Mouse (Mus musculus): ENCODE results near the gene Banp. TPM values are rescaled to one million over a fixed set of nuclear protein-coding genes. Genes with fewer than 3 reads are reported as not detected.

Gene Banp
- polyA plus RNA-seq, 1 experiment from 2014 or later: 54.7 TPM

DNA sequence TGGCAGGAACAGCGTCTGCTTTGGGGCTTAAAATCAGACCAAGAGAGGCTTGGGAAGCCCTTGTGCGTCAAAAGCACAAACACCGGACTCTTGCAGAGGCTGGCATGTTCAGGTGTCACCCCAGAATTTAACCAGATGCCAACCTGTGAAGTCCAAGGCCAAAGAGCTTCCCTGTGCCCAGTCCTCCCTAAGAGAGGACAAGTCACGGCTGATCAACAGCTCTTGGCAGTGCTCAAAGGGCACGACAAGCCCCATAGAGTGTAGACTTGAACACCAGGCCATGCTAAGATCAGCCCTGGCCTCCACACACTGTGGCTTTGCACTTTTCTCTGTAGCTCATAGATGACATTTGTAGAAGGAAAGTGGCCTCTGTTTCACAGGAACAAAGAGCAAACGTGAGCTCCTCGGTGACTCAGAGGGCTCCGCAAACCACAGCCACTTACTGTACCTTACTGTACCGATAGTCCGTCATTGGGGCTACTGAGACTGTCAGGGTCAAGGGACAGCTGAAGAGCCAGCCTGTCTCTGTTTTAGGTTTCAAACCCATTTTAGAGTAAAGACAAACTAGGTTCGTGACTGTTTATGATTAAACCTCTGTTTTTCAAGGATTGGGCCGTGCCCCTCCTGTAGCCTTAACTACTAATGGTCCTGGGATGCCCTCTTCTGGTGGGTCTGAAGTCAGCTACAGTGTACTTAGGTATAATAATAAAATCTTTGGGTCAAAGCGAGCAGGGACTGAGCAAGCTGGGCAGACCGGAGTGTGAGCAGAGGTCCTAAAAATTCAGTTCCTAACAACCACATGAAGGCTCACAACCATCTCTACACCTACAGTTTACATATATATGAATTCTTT, 16.7 kb upstream of the Banp start:
- no peaks in the 10 kb centered on the region for H3K36me3 ChIP-seq (ENCODE audit: control insufficient read depth, insufficient read depth, low read length)
- 84% methylated on average over 14 of the region's 14 CpGs for WGBS
- no peaks in the 10 kb centered on the region for H3K9me3 ChIP-seq (replicated peaks; ENCODE audit: control insufficient read depth, low read length, poor library complexity, severe bottlenecking)
- no peak overlapping the region for H3K9ac ChIP-seq (ENCODE audit: low read depth, low read length)
- ATAC-seq: no peak
- no peak overlapping the region for H3K4me3 ChIP-seq (ENCODE audit: low read depth, low read length)
- H3K4me2 ChIP-seq (ENCODE audit: low read length): no peak overlapping the region
- no peaks in the 10 kb centered on the region for H3K27me3 ChIP-seq (ENCODE audit: control insufficient read depth, insufficient read depth, low read depth, low read length)
- H3K4me1 ChIP-seq (ENCODE audit: control insufficient read depth, insufficient read depth, low read length): peaks cover 10% of the 10 kb centered on the region
- H3K27ac ChIP-seq (ENCODE audit: low read length): no peak overlapping the region

DNA sequence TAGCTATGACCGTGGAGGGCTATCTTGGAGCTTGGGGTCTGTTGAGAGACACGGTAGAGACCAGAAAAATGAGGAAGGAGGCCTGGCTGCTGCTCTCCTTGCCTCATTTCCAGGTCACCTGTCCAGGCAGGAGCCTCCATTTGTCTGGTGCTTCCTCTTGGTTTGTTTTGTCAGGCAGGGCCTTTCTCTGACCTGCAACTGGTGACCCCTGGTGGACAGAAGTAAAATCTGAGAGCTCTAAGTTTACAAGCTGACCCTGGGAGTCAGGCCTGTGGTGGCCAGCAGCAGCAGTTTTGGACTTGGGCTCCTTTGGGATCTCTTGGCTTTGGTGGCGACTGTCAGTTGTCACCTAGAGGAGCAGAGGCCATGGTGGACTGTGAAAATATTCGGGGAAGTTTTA, 15.0 kb upstream of the Banp start:
- 32% methylated on average over 4 of the region's 4 CpGs for WGBS

GRCm38 (mm10) chr8:121934923-121935322, 14.6 kb upstream of the Banp start:
- Histone ChIP-seq H3K4me3 (ENCODE audit: low read depth, low read length) (no peak overlapping the region), H3K36me3 (ENCODE audit: control insufficient read depth, insufficient read depth, low read length) (no peaks in the 10 kb centered on the region), H3K27ac (ENCODE audit: low read length) (peak overlapping the region; percentile 72), H3K4me2 (ENCODE audit: low read length) (no peak overlapping the region), H3K27me3 (ENCODE audit: control insufficient read depth, insufficient read depth, low read depth, low read length) (no peaks in the 10 kb centered on the region), H3K9me3 (replicated peaks; ENCODE audit: control insufficient read depth, low read length, poor library complexity, severe bottlenecking) (no peaks in the 10 kb centered on the region), H3K9ac (ENCODE audit: low read depth, low read length) (no peak overlapping the region), H3K4me1 (ENCODE audit: control insufficient read depth, insufficient read depth, low read length) (peaks cover 10% of the 10 kb centered on the region)
- peak; percentile 46 for ATAC-seq

More for the DNA sequence above, 15.0 kb upstream of the Banp start:
- peak; percentile 33; the same call in 1 of the 2 replicates for ATAC-seq
- Histone ChIP-seq H3K27me3 (ENCODE audit: control insufficient read depth, insufficient read depth, low read depth, low read length) (no peaks in the 10 kb centered on the region), H3K36me3 (ENCODE audit: control insufficient read depth, insufficient read depth, low read length) (no peaks in the 10 kb centered on the region), H3K27ac (ENCODE audit: low read length) (peak overlapping the region; percentile 72), H3K9ac (ENCODE audit: low read depth, low read length) (no peak overlapping the region), H3K4me3 (ENCODE audit: low read depth, low read length) (no peak overlapping the region), H3K9me3 (replicated peaks; ENCODE audit: control insufficient read depth, low read length, poor library complexity, severe bottlenecking) (no peaks in the 10 kb centered on the region), H3K4me1 (ENCODE audit: control insufficient read depth, insufficient read depth, low read length) (peaks cover 10% of the 10 kb centered on the region), H3K4me2 (ENCODE audit: low read length) (no peak overlapping the region)

DNA sequence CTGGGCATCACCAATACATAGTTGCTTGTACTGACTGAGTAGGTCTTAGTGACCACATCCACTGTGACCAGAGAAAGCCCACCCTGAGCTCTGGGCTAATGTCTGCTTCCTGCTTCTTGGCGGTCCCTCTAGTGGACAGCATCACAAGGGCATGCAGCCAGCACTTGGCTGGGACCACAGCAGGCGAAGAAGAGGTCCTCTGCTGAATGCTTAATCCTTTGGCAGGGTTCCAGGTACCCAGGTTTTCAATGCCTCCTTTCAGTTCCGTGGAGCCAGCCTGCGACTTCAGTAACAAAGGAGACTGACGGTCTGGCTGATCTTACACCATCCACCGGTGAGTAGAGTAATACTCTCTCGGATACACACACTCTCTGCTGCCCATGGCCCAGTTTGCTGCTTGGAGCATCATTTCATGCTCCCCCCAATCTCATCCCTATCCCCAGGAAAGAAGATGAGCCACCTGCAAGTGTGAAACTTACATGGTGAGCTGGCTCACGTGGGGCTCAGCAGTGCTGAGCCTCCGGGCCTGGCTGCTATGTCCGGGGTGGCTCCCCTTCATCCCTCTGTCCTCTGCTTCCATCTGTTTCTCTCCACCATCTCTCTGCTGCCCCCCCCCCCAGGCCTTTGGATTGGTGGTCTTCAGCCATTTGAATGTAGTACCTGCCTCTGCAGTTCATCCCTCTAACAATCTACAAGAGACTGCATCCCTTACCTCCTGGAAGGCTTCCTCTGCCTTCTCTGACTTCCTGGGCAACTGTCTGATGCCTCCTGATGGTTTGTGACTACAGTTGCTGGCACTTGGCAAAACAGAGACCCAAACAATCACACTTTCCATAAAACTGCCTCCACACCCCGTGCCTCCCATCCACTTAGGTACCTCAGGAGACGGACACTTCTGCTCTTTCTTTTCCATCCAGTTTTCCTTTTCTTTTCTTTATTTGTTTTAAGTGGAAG, 13.9 kb upstream of the Banp start:
- Histone ChIP-seq H3K36me3 (ENCODE audit: control insufficient read depth, insufficient read depth, low read length) (no peaks in the 10 kb centered on the region), H3K27ac (ENCODE audit: low read length) (peak overlapping the region; percentile 72), H3K4me1 (ENCODE audit: control insufficient read depth, insufficient read depth, low read length) (peaks cover 10% of the 10 kb centered on the region), H3K4me3 (ENCODE audit: low read depth, low read length) (no peak overlapping the region), H3K9me3 (replicated peaks; ENCODE audit: control insufficient read depth, low read length, poor library complexity, severe bottlenecking) (no peaks in the 10 kb centered on the region), H3K27me3 (ENCODE audit: control insufficient read depth, insufficient read depth, low read depth, low read length) (no peaks in the 10 kb centered on the region), H3K4me2 (ENCODE audit: low read length) (peak overlapping the region; percentile 5; the same call in 1 of the 2 replicates), H3K9ac (ENCODE audit: low read depth, low read length) (peak overlapping the region; percentile 25; the same call in 1 of the 2 replicates)
- ATAC-seq: peak; percentile 88
- 35% methylated on average over 12 of the region's 12 CpGs for WGBS

DNA sequence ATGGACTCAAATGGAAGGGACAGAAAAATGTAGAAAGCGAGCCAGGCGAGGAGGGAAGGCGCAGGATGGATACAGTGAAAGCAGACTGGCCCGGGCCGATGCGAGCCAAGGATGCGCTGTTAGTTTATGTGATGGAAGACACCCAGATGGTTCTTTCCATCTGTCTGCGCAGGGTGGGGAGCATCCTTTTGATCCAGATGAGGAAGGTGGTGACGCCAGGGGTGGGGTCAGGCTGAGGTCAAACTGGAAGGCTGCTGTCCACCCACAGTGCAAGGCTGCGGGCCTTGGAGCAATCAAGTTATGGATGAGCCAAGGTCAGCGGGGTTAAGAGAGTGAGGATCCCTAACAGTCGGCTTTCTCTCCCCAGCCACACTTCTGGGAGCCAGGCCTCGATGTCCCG, 13.2 kb upstream of the Banp start:
- Histone ChIP-seq H3K27ac (ENCODE audit: low read length) (no peak overlapping the region), H3K36me3 (ENCODE audit: control insufficient read depth, insufficient read depth, low read length) (no peaks in the 10 kb centered on the region), H3K4me2 (ENCODE audit: low read length) (no peak overlapping the region), H3K9ac (ENCODE audit: low read depth, low read length) (no peak overlapping the region), H3K9me3 (replicated peaks; ENCODE audit: control insufficient read depth, low read length, poor library complexity, severe bottlenecking) (no peaks in the 10 kb centered on the region), H3K4me1 (ENCODE audit: control insufficient read depth, insufficient read depth, low read length) (peaks cover 10% of the 10 kb centered on the region), H3K4me3 (ENCODE audit: low read depth, low read length) (no peak overlapping the region), H3K27me3 (ENCODE audit: control insufficient read depth, insufficient read depth, low read depth, low read length) (no peaks in the 10 kb centered on the region)
- no peak for ATAC-seq
- WGBS: 85% methylated on average over 14 of the region's 14 CpGs

DNA sequence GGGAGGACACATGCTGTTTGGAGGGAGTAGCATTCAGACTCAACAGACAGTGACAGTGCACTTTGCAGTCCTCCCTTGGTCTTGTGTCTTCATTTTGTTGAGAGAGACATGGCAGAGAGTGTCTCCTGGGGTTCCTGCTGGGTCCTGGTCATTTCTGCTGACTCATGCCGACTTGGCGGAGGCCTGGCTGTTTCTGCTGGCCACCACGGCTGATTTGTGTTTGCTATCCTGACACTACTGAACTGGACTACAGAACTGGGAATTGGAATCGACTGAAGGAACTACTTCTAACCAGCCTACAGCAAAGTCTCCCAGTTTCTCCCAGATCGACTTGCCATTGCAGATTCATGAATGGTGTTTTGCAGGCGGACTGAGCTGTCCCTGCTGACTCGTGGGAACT, 10.8 kb upstream of the Banp start:
- Histone ChIP-seq H3K36me3 (ENCODE audit: control insufficient read depth, insufficient read depth, low read length) (no peaks in the 10 kb centered on the region), H3K9me3 (replicated peaks; ENCODE audit: control insufficient read depth, low read length, poor library complexity, severe bottlenecking) (no peaks in the 10 kb centered on the region), H3K4me2 (ENCODE audit: low read length) (no peak overlapping the region), H3K27ac (ENCODE audit: low read length) (no peak overlapping the region), H3K4me3 (ENCODE audit: low read depth, low read length) (no peak overlapping the region), H3K9ac (ENCODE audit: low read depth, low read length) (no peak overlapping the region), H3K4me1 (ENCODE audit: control insufficient read depth, insufficient read depth, low read length) (peaks cover 10% of the 10 kb centered on the region), H3K27me3 (ENCODE audit: control insufficient read depth, insufficient read depth, low read depth, low read length) (no peaks in the 10 kb centered on the region)
- 87% methylated on average over 7 of the region's 7 CpGs for WGBS
- no peak for ATAC-seq

DNA sequence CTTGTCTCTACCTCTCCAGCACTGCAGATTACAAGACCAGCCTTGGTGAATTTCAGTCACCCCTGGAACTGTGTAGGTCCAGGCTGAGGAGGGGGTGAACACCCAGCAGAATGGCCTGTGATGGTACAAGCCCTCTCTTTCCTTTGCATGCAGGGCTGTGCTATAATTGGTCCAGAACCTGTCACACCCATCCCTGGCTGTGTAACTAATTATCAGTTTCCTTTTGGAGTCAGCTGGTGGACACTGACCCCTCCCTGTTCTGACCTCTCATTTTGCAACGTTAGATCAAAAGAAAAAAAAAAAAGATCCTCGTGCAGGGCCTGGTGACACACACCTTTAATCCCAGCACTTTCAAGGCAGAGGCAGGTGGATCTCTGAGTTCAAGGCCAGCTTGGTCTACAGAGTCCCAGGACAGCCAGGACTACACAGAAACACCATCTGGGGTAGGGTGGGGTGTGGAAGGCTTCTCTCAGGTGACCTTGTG, 6.5 kb upstream of the Banp start:
- H3K4me3 ChIP-seq (ENCODE audit: low read depth, low read length): no peak overlapping the region
- H3K4me2 ChIP-seq (ENCODE audit: low read length): no peak overlapping the region
- 45% methylated on average over 2 of the region's 2 CpGs for WGBS
- no peaks in the 10 kb centered on the region for H3K9me3 ChIP-seq (replicated peaks; ENCODE audit: control insufficient read depth, low read length, poor library complexity, severe bottlenecking)
- H3K4me1 ChIP-seq (ENCODE audit: control insufficient read depth, insufficient read depth, low read length): peaks cover 7% of the 10 kb centered on the region
- no peak for ATAC-seq
- H3K27ac ChIP-seq (ENCODE audit: low read length): no peak overlapping the region
- H3K27me3 ChIP-seq (ENCODE audit: control insufficient read depth, insufficient read depth, low read depth, low read length): no peaks in the 10 kb centered on the region
- H3K36me3 ChIP-seq (ENCODE audit: control insufficient read depth, insufficient read depth, low read length): no peaks in the 10 kb centered on the region
- no peak overlapping the region for H3K9ac ChIP-seq (ENCODE audit: low read depth, low read length)

DNA sequence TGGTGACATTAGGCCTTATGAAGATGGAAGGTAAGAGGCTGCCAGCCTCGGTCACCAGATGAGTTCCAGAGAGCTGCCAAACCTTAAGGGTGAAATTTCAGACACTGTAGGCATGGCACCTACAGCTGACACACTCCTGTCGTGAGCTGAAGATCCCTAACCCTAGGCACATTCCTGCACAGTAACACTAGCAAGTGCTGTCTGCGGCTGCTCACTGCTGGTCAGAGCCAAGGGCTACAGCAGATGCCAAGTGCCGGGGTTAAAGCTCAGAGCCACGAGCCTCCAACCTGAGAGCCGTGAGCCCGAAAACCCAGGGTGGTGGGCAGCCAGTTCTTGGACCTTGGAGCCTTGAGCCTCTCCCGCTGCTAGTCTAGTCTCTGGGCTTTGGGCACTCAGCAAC, 5.8 kb upstream of the Banp start:
- Histone ChIP-seq H3K4me1 (ENCODE audit: control insufficient read depth, insufficient read depth, low read length) (peaks cover 12% of the 10 kb centered on the region), H3K9ac (ENCODE audit: low read depth, low read length) (no peak overlapping the region), H3K27me3 (ENCODE audit: control insufficient read depth, insufficient read depth, low read depth, low read length) (no peaks in the 10 kb centered on the region), H3K9me3 (replicated peaks; ENCODE audit: control insufficient read depth, low read length, poor library complexity, severe bottlenecking) (no peaks in the 10 kb centered on the region), H3K4me2 (ENCODE audit: low read length) (no peak overlapping the region), H3K27ac (ENCODE audit: low read length) (no peak overlapping the region), H3K4me3 (ENCODE audit: low read depth, low read length) (no peak overlapping the region), H3K36me3 (ENCODE audit: control insufficient read depth, insufficient read depth, low read length) (no peaks in the 10 kb centered on the region)
- no peak for ATAC-seq
- 85% methylated on average over 8 of the region's 8 CpGs for WGBS

- Histone ChIP-seq H3K4me2 (ENCODE audit: low read length) (no peak within 1 kb of the TSS), H3K36me3 (ENCODE audit: control insufficient read depth, insufficient read depth, low read length) (no peaks in the 10 kb centered on the region), H3K9ac (ENCODE audit: low read depth, low read length) (no peak within 1 kb of the TSS), H3K4me3 (ENCODE audit: low read depth, low read length) (no peak within 1 kb of the TSS), H3K9me3 (replicated peaks; ENCODE audit: control insufficient read depth, low read length, poor library complexity, severe bottlenecking) (no peaks in the 10 kb centered on the region), H3K27ac (ENCODE audit: low read length) (no peak within 1 kb of the TSS), H3K27me3 (ENCODE audit: control insufficient read depth, insufficient read depth, low read depth, low read length) (no peaks in the 10 kb centered on the region), H3K4me1 (ENCODE audit: control insufficient read depth, insufficient read depth, low read length) (peaks cover 16% of the 10 kb centered on the region)
- ATAC-seq: no peak
Observed at GRCm38 (mm10) chr8:121944831-121945230, 4.7 kb upstream of the Banp start, which contains the start of gene Car5a. TSS of gene Car5a (minus strand) at chr8:121944904.

All from midbrain, embryonic 16.5 days (tissue).